Mouse (Mus musculus) small intestine, adult 2 months (tissue): ENCODE data around the gene Uap1.

Experiments used
- CTCF ChIP-seq: fragments of 200-500 bp; IDR thresholded peaks from 2 replicates; pipeline ENCODE4 v1.5.1; 2012; ENCODE audit warnings: low read depth, mild to moderate bottlenecking, control low read depth, inconsistent platforms, low read length, moderate library complexity, mixed read lengths; ENCODE audit not compliant: insufficient replicate concordance, insufficient read length; ENCODE audit errors: extremely low read depth
- POLR2A ChIP-seq: fragments of 200-500 bp; IDR thresholded peaks from 2 replicates; pipeline ENCODE4 v1.6.1; 2012; ENCODE audit warnings: low read depth, mild to moderate bottlenecking, control low read depth, inconsistent platforms, low read length, moderate library complexity

- TF ChIP-seq CTCF (no peak), POLR2A (no peak)
Observed at GRCm38 (mm10) chr1:170215590-170215989, 40.8 kb upstream of the Uap1 start.
